Mouse (Mus musculus): ENCODE measurements around the gene Lck.
"Not testable (repeated sequence)": the region's sequence is repeated elsewhere in the genome, so short reads cannot be mapped to it uniquely, and the experiment has no call there.

Gene Lck

DNA sequence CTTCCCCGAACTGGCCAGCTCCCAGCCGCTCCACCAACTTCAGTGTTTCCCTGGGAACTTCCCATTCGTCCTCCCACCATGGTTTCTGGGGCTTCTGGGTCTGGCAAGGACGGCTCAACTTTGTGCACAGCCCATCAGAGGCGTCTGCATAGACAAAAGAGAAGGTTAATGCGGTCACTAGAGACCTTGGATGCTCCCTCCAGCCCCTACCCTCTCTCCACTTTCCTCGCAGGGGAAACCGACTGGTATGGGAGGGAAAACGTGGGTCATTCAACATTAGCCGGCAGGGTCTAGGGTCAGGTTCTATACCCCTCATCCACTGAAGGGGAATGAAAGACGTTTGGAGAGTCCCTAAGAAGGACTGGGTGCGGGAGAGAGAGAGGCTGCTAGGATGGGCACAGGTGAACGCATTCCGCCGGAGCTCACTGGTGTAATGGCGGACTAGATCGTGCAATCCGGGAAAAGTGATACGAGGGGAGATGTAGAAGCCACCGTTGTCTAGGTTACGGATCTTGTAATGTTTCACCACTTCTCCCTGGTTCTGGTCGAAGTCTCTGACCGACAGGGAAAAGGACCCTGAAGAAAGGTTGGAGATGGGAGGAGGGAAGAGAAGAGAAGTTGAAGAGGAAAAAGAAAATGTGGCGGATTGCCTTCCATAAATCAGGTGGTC lies 17.4 kb downstream of the Lck start:
- no peak for DNase-seq (ENCODE audit: low read depth in 2 of 2, low spot score in 2 of 2)

GRCm38 (mm10) chr4:129555421-129555861 lies 18.0 kb downstream of the Lck start:
- DNase-seq (ENCODE audit: low read depth in 2 of 2, low spot score in 2 of 2): no peak

DNA sequence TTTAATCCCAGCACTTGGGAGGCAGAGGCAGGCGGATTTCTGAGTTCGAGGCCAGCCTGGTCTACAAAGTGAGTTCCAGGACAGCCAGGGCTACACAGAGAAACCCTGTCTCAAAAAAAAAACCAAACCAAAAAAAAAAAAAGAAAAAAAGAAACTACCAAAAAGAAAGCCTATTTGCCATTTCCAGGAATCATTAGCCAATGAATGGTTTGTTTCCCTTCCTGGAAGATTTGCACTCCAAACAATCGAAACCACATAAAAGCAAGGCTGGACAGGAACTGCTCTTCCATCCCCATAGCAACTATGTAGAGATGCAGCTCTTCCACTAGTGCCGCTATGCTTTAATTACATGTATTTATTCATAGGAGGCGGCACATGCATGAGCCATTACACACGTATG lies 18.9 kb downstream of the Lck start:
- not testable (repeated sequence) for DNase-seq (ENCODE audit: low read depth in 2 of 2, low spot score in 2 of 2)

GRCm38 (mm10) chr4:129550295-129550694 lies 23.1 kb downstream of the Lck start:
- DNase-seq (ENCODE audit: low read depth in 2 of 2, low spot score in 2 of 2): no peak

DNA sequence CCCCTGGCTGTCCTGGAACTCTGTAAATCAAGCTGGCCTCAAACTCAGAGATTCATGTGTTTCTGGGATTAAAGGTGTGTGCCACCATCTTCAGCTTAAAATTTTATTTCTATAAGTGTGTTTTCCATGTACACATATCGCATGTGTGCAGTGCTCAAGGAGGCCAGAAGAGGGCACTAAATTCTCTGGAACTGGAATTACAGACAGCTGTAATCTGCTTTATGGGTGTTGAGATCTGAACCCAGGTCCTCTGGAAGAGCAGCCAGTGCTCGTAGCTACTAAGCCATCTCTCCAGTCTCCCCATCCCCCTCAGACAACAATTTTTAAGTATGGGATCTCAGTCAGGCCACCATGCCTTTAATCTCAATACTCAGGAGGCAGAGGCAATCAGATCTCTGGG lies 24.1 kb downstream of the Lck start:
- peak; percentile 60 to 73 for DNase-seq (ENCODE audit: low read depth in 2 of 2, low spot score in 2 of 2)

- DNase-seq (ENCODE audit: low read depth in 2 of 2, low spot score in 2 of 2): not testable (repeated sequence)
These were observed 25.8 kb downstream of the Lck start for GRCm38 (mm10) chr4:129547631-129548030.

DNA sequence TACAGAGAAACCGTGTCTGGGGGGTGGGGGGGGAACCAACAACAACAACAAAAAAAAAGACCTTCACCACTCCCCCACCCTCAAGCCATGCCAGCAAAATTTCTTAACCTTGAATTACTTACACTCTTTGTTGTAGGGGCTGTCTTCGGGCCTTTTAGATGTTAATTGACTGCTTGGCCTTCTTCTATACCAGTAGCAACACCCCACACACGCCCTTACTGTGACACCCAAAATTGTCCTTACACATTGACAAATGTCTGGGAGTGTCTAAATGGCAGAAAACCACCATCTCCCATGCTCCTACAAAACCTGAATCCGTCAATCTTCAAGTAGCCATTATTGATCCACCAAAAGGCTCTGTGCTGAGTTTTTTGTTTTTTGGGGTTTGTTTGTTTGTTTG lies 29.3 kb downstream of the Lck start:
- DNase-seq (ENCODE audit: low read depth in 2 of 2, low spot score in 2 of 2): no peak

- DNase-seq (ENCODE audit: low read depth in 2 of 2, low spot score in 2 of 2): peak; percentile 88 to 89
These were observed 30.8 kb downstream of the Lck start, which contains the start of gene Hdac1 for GRCm38 (mm10) chr4:129542592-129543141. Gene Hdac1 (minus strand): TSS chr4:129542713.

DNA sequence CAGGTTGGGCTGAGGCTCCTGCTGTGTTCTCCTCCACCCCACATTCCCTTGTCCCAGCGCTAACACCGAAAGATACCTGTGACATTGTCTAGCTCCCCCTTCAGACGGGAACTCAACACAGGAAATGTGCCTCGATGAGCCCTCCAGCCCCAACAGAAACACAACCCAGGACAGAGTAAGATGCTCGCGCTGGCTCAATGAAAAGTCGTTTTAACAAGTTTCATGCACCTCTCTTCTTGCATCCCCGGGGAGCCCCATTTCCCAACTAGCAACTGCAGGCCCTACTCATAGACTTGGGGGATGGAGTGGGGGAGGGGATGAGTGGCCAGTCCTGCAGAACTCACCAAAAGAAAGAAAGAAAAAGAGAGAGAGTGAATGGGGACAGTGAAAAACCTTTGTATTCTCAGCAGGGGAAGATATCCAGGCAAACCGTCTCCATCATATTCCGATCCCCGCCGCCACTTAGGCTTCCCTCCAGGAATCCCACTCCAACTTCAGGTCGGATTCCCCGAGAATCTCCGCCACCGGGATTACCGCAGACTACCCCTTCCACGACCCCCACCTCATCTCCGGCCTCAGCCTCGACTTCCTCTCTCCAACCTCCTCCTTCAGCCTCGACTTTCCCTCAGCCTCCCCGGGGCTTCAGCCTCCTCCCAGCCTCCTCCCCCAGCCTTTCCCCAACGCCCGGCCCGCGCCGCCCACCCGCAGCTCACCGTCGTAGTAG lies 31.4 kb downstream of the Lck start:
- peak in 1 of 2 experiments; percentile 21 for DNase-seq (ENCODE audit: low read depth in 2 of 2, low spot score in 2 of 2)

DNA sequence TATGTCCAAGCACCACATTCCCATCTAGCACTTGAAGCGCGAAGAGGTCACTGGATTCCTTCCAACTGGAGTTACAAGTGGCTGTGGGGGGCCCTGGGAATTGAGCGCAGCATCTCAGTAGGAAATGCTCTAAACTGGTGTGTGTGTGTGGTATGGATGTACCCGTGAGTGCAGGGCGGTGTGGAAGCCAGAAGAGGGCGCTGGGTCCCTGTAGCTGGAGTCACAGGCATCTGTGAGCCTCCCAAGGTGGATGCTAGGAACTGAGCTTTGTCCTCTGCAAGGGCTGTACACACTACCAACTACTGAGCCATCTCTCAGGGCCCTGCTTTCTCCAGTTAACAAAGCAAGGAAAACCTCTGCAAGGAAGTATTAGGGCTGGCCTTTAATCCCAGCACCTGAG lies 33.4 kb downstream of the Lck start:
- peak; percentile 28 to 56 for DNase-seq (ENCODE audit: low read depth in 2 of 2, low spot score in 2 of 2)

DNA sequence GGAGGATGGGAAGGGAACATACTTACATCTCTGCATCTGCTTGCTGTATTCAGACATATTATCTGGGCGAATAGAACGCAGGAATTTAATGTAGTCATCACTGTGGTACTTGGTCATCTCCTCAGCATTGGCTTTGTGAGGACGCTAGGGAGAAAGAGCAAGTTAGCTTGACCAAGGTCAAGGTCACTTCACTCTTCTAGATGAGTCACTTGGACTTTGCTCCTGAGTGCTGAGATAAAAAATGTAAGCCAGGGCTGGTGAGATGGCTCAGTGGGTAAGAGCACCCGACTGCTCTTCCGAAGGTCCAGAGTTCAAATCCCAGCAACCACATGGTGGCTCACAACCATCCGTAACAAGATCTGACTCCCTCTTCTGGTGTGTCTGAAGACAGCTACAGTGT lies 44.5 kb downstream of the Lck start:
- DNase-seq (ENCODE audit: low read depth in 2 of 2, low spot score in 2 of 2): not testable (repeated sequence)

- no peak for DNase-seq (ENCODE audit: low read depth in 2 of 2, low spot score in 2 of 2)
These were observed 47.6 kb downstream of the Lck start for GRCm38 (mm10) chr4:129525889-129526288.

DNA sequence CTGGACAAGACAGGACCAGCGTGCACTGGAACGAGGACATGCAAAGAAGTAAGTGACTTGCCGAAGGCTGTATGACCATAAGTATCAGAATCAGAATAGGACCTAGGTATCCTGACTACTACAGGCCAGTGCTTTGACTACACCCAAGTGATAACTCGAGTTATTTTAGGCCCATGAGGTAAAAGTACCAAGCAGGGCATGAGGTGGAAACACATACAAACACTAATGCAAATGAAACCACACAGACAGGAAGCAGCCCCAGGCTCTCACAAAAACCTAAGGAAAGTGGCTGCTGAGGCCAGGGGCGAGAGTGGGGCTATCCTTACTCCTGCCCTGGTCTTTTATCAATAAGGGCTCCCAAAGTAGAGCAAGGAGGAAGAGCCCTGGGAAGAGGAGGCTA lies 48.1 kb downstream of the Lck start:
- no peak for DNase-seq (ENCODE audit: low read depth in 2 of 2, low spot score in 2 of 2)

GRCm38 (mm10) chr4:129518519-129518918 lies 54.9 kb downstream of the Lck start:
- DNase-seq (ENCODE audit: low read depth in 2 of 2, low spot score in 2 of 2): no peak

DNA sequence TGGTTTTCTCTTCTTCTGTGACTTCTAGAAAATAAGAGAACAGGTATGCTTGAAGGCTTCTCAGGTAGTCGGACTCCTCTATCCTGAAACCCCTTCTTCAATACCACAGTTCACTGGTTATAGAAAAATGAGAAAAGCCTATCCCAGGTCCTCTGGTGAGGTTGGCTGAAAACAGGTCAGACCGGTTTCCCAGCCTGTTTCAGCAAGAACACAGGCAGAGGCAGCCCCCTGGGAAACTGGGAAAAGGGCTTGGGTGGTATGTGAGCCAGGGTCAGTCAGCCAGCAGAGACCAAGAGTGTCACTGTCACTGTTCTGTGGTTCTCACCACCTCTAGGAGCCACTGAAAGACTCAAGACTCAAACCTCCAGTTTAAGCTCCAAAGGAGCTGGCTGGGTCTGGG lies 56.5 kb downstream of the Lck start:
- DNase-seq (ENCODE audit: low read depth in 2 of 2, low spot score in 2 of 2): no peak

- DNase-seq (ENCODE audit: low read depth in 2 of 2, low spot score in 2 of 2): peak; percentile 45 to 55
These were observed 59.0 kb downstream of the Lck start for GRCm38 (mm10) chr4:129514300-129514898.

DNA sequence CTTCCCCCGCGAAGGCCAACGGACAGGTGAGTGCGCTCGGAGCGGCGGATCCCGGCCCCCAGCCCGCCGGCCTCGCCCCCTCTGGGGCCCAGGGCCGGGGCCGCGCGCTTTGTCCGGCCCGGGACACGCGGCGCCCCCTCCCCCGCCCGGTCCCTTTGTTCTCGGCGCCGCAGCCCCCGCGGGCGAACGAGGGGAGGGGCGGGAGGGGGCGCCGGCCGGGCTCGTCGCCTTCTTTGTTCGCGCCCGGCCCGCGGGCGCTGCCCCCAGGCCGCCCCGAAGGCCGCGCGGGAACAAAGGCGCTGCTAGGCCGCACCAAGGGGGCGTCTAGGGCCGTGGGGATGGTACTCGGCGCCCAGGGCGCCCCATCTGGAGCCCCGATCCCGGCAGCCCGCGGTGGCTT lies 59.5 kb downstream of the Lck start:
- DNase-seq (ENCODE audit: low read depth in 2 of 2, low spot score in 2 of 2): no peak

- peak; percentile 67 to 72 for DNase-seq (ENCODE audit: low read depth in 2 of 2, low spot score in 2 of 2)
These were observed 60.2 kb downstream of the Lck start, which contains the start of gene Marcksl1 for GRCm38 (mm10) chr4:129513086-129513767. Gene Marcksl1 (plus strand): TSS chr4:129513581.

DNA sequence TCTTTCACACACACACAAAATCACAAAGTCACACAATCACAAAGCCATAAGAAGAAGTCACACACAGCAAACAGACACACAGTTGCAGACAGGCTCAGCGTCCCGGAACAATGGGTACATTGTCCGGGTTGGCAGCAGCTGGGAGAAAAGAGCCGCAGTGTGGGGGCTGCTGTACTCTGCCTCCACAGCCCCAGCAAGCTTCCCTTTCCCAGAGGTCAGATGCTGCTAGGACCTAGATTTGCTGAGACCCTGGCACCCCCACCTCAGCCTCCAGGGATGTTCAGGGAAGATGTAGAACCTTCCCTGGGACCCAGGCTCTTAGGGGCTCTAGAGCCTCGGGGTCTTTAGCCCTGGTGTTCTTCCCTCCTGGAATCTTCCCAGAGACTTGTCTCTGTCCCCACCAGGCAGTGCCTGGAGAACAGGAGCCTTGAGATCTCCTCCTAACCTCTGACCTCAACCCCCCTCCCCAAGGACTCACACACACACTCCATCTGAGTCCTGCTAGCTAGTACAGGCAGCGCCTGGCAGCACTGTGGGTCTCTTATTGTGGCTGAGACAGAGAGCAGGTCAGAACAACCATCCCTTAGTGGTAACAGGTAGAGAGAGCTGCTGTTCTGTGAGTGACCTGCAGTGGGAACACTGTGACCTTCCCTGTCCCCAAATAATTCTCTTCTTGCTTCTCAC lies 61.9 kb downstream of the Lck start:
- no peak for DNase-seq (ENCODE audit: low read depth in 2 of 2, low spot score in 2 of 2)

- DNase-seq (ENCODE audit: low read depth in 2 of 2, low spot score in 2 of 2): no peak
These were observed 62.6 kb downstream of the Lck start for GRCm38 (mm10) chr4:129510723-129511412.

Data from CD8-positive naive resting alpha-beta T cell, adult 2 months (primary cell).